Mouse (Mus musculus): ENCODE results near the gene Mtor. TPM values are rescaled to one million over a fixed set of nuclear protein-coding genes. Genes with fewer than 3 reads are reported as not detected.

The Mtor gene
- total RNA-seq, 2 experiments from 2014 or later, result 86.6 to 93.8 TPM

DNA sequence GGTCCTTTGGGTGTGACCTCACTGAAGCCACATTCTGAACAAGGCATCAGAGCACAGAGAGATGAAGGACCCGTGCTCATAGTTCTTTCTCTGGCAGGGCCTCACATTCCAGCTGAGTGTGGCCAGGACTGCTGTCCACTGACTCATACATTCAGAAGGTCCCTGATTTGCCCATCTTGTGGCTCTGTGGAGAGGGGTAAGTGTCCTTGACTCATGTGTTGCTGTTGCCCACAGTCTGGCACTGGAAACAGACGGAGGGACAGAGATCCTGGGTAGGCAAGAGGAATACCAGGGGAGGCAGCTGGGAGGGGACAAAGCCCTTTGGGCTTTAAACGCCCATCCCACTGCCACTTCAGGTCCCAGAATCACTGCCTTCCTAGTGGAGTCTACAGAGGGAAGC, 13.3 kb upstream of the Mtor start:
- no peak for DNase-seq (ENCODE audit: extremely low spot score in 1 of 2, low spot score in 2 of 2)
- intact Hi-C loops (cut with DNase I), result loop anchor here (2.0 kb wide), 1 partner anchor 264 kb away; no protein-coding TSS in a partner anchor

GRCm38 (mm10) chr4:148435657-148436330, 12.6 kb upstream of the Mtor start:
- DNase-seq (ENCODE audit: extremely low spot score in 1 of 2, low spot score in 2 of 2), result peak; percentile 68 to 76
- intact Hi-C loops (cut with DNase I), result loop anchor here (2.0 kb wide), 1 partner anchor 265 kb away; no protein-coding TSS in a partner anchor

DNA sequence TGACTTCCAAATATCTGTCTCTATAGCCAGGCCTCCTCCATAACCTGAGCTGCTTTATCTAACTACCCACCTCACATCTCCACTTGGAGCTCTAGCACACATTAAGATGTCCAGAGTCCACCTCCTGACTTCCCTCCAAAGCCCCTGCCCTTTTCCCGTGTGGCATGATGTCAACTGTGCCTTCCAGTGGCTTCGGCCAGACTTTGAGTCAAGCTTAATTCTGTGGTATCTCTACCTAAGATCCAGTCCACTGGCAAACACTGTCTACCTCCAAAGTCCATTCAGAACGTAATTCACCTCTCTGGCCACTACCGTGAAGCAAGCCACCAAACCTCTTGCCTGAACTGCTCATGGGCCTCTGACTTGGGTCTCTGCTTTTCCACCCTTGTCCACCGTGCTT, 6.5 kb upstream of the Mtor start:
- no peak for DNase-seq (ENCODE audit: extremely low spot score in 1 of 2, low spot score in 2 of 2)
- intact Hi-C loops (cut with DNase I), result no loop called here

GRCm38 (mm10) chr4:148442598-148442997, 5.8 kb upstream of the Mtor start:
- no peak for DNase-seq (ENCODE audit: extremely low spot score in 1 of 2, low spot score in 2 of 2)
- intact Hi-C loops (cut with DNase I), result no loop called here

- intact Hi-C loops (cut with DNase I), result no loop called here
- DNase-seq (ENCODE audit: extremely low spot score in 1 of 2, low spot score in 2 of 2), result peak; percentile 52 to 91
Measured at GRCm38 (mm10) chr4:148444250-148444967, 4.0 kb upstream of the Mtor start, which contains the start of gene Ubiad1. Gene Ubiad1 (minus strand): TSS chr4:148444771.

DNA sequence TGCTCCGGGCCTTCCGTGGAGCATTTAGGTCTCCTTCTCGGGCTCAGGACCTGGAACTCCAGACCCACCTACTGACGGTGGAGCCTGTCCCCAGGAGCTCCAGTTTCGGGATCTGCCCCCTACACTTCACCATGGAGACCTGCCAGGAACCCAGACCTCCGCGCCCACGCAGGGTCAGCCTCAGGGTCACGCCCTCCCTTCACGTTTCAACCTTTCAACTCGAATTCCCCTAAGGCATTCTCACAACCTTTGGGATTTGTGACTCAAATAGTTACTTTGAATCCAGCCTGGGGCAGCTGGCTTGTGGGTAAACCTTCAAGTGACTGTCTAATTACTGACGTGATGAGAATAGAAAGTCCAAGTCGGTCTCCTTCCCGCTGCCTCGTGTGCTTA, 438 bp downstream of the Mtor start:
- intact Hi-C loops (cut with DNase I), result no loop called here
- peak in 1 of 2 experiments; percentile 68 for DNase-seq (ENCODE audit: extremely low spot score in 1 of 2, low spot score in 2 of 2)

DNA sequence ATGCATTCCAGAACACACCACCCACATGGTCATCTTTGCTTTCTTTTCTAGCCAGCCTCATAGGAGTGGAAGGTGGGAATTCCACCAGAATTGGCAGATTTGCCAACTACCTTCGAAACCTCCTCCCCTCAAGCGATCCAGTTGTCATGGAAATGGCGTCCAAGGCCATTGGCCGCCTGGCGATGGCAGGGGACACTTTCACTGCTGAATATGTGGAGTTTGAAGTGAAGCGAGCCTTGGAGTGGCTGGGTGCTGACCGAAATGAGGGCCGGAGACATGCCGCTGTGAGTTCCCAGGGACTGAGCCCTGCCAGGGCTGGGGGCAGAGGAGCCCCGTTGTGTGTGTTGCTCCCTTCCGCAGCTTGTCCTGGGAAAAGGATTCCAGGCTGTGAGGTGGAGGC, 5.3 kb downstream of the Mtor start:
- intact Hi-C loops (cut with DNase I), result no loop called here
- DNase-seq (ENCODE audit: extremely low spot score in 1 of 2, low spot score in 2 of 2), result no peak

DNA sequence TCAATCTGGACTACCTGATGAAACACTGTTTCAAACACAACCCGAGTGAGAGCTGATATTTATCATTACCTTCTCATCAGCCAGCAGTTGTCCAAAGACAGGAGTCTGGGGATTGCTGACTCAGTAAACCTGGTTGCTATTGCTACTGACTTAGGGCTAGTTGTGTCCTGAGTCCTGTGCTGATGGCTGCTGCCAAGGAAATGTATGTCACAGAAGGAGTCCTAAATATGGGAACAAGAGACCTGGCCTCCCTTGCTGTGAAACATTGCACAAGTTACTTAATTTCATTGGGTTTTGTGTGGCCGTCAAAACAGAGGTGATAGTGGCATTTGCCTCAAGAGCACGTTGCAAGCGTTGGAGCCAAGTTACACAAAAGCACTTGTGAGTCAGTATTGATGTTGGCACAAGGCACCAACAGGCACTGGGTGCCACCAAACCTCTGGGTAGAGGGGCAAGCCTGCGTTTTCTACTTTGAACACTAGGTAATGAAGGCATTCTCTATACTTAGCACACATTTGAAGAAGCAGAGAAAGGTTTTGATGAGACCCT, 7.1 kb downstream of the Mtor start:
- intact Hi-C loops (cut with DNase I), result no loop called here
- DNase-seq (ENCODE audit: extremely low spot score in 1 of 2, low spot score in 2 of 2), result no peak

- DNase-seq (ENCODE audit: extremely low spot score in 1 of 2, low spot score in 2 of 2), result peak in 1 of 2 experiments; percentile 46
- intact Hi-C loops (cut with DNase I), result no loop called here
Measured at GRCm38 (mm10) chr4:148460656-148461284, 12.4 kb downstream of the Mtor start.

- no peak for DNase-seq (ENCODE audit: extremely low spot score in 1 of 2, low spot score in 2 of 2)
- intact Hi-C loops (cut with DNase I), result no loop called here
Measured at GRCm38 (mm10) chr4:148461772-148462171, 13.4 kb downstream of the Mtor start.

DNA sequence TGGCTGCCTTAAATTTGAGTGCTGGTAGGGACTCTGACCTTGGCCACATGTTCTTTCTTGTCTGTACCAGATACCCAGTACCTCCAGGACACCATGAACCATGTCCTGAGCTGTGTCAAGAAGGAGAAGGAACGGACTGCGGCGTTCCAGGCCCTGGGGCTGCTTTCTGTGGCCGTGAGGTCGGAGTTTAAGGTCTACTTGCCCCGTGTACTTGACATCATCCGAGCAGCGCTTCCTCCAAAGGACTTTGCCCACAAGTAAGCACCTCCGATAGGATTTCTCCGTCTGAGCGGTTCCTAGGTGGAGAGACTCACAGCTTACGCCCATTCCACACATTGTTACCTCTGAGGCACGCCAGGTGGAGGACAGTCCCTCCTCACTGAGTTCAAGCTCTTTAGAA, 14.3 kb downstream of the Mtor start:
- DNase-seq (ENCODE audit: extremely low spot score in 1 of 2, low spot score in 2 of 2), result no peak
- intact Hi-C loops (cut with DNase I), result no loop called here

GRCm38 (mm10) chr4:148463208-148463960, 15.0 kb downstream of the Mtor start:
- peak; percentile 26 to 42 for DNase-seq (ENCODE audit: extremely low spot score in 1 of 2, low spot score in 2 of 2)

GRCm38 (mm10) chr4:148464301-148464700, 15.9 kb downstream of the Mtor start:
- intact Hi-C loops (cut with DNase I), result no loop called here

More at GRCm38 (mm10) chr4:148463208-148463960, 15.0 kb downstream of the Mtor start:
- intact Hi-C loops (cut with DNase I), result no loop called here

DNA sequence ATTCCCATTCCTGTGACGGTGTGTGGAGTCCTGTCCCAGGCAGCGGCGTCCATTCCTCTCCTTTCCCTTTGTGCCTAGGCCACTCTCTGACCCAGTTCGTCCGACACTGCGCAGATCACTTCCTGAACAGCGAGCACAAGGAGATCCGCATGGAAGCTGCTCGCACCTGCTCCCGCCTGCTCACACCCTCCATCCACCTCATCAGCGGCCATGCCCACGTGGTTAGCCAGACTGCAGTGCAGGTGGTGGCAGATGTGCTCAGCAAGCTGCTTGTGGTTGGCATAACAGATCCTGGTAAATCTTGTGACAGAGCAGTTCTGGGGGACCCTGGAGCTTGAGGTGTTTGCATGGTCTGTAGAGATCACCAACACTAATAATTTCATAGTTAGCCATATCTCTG, 16.5 kb downstream of the Mtor start:
- DNase-seq (ENCODE audit: extremely low spot score in 1 of 2, low spot score in 2 of 2), result no peak

More at GRCm38 (mm10) chr4:148464301-148464700, 15.9 kb downstream of the Mtor start:
- no peak for DNase-seq (ENCODE audit: extremely low spot score in 1 of 2, low spot score in 2 of 2)

DNA sequence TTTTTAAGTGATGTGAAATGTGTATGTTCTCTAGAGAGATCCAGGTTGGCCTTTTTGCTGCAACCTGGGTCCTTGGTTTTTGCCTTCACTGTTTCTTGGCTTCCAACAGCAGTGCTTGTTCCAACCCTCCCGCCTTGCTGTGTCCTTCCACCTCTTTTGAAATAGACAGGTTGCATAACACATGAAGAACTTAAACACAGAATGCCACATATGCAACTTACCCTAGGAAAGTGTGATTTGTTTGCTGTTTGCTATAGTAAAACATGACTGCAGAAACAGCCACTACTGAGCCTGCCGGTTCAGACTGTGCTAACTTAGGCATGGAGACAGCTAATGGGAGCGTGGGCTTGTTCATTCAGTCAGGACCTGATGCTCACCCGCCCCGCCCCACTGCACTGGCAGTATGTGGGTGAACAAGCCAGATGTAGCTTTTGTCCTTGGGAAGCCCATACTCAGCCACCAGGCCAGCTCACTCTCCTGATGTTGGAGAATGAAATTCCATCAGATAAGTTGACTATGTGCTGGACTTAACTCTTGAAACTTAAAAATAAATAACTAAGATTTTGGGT, 18.2 kb downstream of the Mtor start:
- intact Hi-C loops (cut with DNase I), result no loop called here
- no peak for DNase-seq (ENCODE audit: extremely low spot score in 1 of 2, low spot score in 2 of 2)

More for the DNA sequence above, 16.5 kb downstream of the Mtor start:
- intact Hi-C loops (cut with DNase I), result no loop called here

DNA sequence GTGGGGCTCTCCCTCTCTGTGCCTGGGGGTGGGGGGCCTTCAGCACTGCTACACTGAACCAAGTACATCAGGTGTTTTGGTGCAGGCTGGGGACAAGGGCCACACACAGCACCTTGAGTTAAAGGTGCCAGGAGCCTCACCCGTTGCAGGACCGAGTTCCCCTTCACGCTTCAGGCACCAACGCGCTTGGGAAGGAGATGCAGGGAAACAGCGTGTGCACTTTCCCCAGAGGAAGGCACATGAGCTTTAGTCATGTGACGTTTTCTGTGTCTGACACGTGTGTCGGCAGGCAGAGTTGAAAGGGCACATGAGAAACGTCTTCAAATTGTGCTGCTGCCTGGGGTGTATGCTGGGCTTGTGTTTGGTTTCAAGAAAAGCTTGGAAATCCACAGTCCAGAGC, 20.0 kb downstream of the Mtor start:
- intact Hi-C loops (cut with DNase I), result no loop called here
- DNase-seq (ENCODE audit: extremely low spot score in 1 of 2, low spot score in 2 of 2), result no peak

GRCm38 (mm10) chr4:148469487-148470252, 21.3 kb downstream of the Mtor start:
- intact Hi-C loops (cut with DNase I), result no loop called here
- DNase-seq (ENCODE audit: extremely low spot score in 1 of 2, low spot score in 2 of 2), result no peak

DNA sequence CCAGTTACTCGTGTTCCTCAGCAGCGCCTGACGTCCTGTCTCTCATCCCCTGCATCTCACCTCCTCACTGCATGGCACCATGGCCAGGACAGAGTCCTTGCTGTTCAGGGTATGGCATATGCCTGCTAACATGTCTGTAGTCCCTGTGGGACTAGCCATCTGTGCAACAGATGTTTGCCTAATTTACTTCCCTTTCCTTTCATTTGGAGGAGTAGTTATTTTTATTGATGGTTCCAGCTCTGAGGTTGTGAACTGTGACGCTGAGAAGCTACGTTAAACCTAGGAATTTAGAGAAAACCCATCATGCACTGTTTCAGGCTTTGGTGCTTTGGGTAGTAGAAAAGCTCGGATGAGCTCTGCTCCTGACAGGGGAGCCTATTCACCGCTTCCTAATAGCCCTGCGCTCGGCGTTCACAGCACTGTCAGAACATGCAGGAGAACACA, 23.0 kb downstream of the Mtor start:
- intact Hi-C loops (cut with DNase I), result no loop called here
- no peak for DNase-seq (ENCODE audit: extremely low spot score in 1 of 2, low spot score in 2 of 2)
